Mouse (Mus musculus) bone marrow macrophage, adult 2 months (primary cell): ENCODE measurements at regions not wholly inside any gene's neighbourhood (a gene's known extent, or its start where the extent isn't known, plus 50 kb on each side); places are given as distances from the start of the nearest gene placed in this dataset.

ENCODE experiments used
- H3K27ac ChIP-seq: 2 replicates; pipeline ENCODE4 v1.5.1; 2012; ENCODE audit warnings: low read depth, low read length; ENCODE audit not compliant: insufficient read depth
- H3K4me1 ChIP-seq: 2 replicates; pipeline ENCODE4 v1.6.1; 2012; ENCODE audit warnings: low read length; ENCODE audit not compliant: control insufficient read depth, insufficient read depth
- H3K4me3 ChIP-seq: 2 replicates; pipeline ENCODE4 v1.5.1; 2012; ENCODE audit warnings: mild to moderate bottlenecking, low read length, moderate library complexity; ENCODE audit not compliant: insufficient read depth
- CTCF ChIP-seq: IDR thresholded peaks from 2 replicates; pipeline ENCODE4 v1.5.1; 2012; ENCODE audit warnings: low read depth, mild to moderate bottlenecking, low read length, moderate library complexity
- POLR2A ChIP-seq: IDR thresholded peaks from 2 replicates; pipeline ENCODE4 v1.6.1; 2012; ENCODE audit warnings: mild to moderate bottlenecking, low read depth, low read length, borderline replicate concordance

- H3K4me3 ChIP-seq: no peak overlapping the region
- no peak overlapping the region for H3K27ac ChIP-seq
- TF ChIP-seq CTCF (no peak), POLR2A (no peak)
- no peaks in the 10 kb centered on the region for H3K4me1 ChIP-seq
Measured at GRCm38 (mm10) chr8:77843229-77843628, 119.0 kb upstream of the Ednra start.

- no peak overlapping the region for H3K4me3 ChIP-seq
- no peak overlapping the region for H3K27ac ChIP-seq
- TF ChIP-seq POLR2A: no peak
- TF ChIP-seq CTCF: no peak
- no peaks in the 10 kb centered on the region for H3K4me1 ChIP-seq
Measured at GRCm38 (mm10) chr8:77850523-77850922, 126.3 kb upstream of the Ednra start.

GRCm38 (mm10) chr8:77870264-77870663 lies 146.0 kb upstream of the Ednra start:
- TF ChIP-seq CTCF (no peak), POLR2A (no peak)
- H3K4me3 ChIP-seq: no peak overlapping the region
- no peak overlapping the region for H3K27ac ChIP-seq
- no peaks in the 10 kb centered on the region for H3K4me1 ChIP-seq

- H3K4me3 ChIP-seq: no peak overlapping the region
- no peak for TF ChIP-seq POLR2A
- TF ChIP-seq CTCF: no peak
- H3K4me1 ChIP-seq: no peaks in the 10 kb centered on the region
- H3K27ac ChIP-seq: no peak overlapping the region
Measured at GRCm38 (mm10) chr8:77872771-77873170, 148.5 kb upstream of the Ednra start.

- no peak overlapping the region for H3K27ac ChIP-seq
- H3K4me3 ChIP-seq: no peak overlapping the region
- TF ChIP-seq POLR2A: no peak
- H3K4me1 ChIP-seq: no peaks in the 10 kb centered on the region
Measured at GRCm38 (mm10) chr8:77919776-77920175, 195.5 kb upstream of the Ednra start.

- TF ChIP-seq CTCF (no peak), POLR2A (no peak)
- Histone ChIP-seq H3K4me3 (no peak overlapping the region), H3K27ac (no peak overlapping the region)
Measured at GRCm38 (mm10) chr8:77921868-77922267, 197.6 kb upstream of the Ednra start.

GRCm38 (mm10) chr8:77947702-77948101 lies 223.4 kb upstream of the Ednra start:
- H3K4me3 ChIP-seq: no peak overlapping the region
- no peaks in the 10 kb centered on the region for H3K4me1 ChIP-seq
- H3K27ac ChIP-seq: no peak overlapping the region
- TF ChIP-seq POLR2A (no peak), CTCF (no peak)

More at GRCm38 (mm10) chr8:77921868-77922267, 197.6 kb upstream of the Ednra start:
- H3K4me1 ChIP-seq: no peaks in the 10 kb centered on the region

GRCm38 (mm10) chr8:77949640-77950039 lies 225.4 kb upstream of the Ednra start:
- H3K4me3 ChIP-seq: no peak overlapping the region
- no peaks in the 10 kb centered on the region for H3K4me1 ChIP-seq
- no peak for TF ChIP-seq CTCF
- no peak for TF ChIP-seq POLR2A
- H3K27ac ChIP-seq: no peak overlapping the region

- Histone ChIP-seq H3K4me3 (no peak overlapping the region), H3K4me1 (no peaks in the 10 kb centered on the region), H3K27ac (no peak overlapping the region)
- TF ChIP-seq CTCF: no peak
- no peak for TF ChIP-seq POLR2A
Measured at GRCm38 (mm10) chr8:77958814-77959372, 234.6 kb upstream of the Ednra start.

- TF ChIP-seq POLR2A (no peak), CTCF (no peak)
- no peak overlapping the region for H3K27ac ChIP-seq
Measured at GRCm38 (mm10) chr8:77963102-77963698, 238.9 kb upstream of the Ednra start.

More at GRCm38 (mm10) chr8:77963102-77963698, 238.9 kb upstream of the Ednra start:
- no peak overlapping the region for H3K4me3 ChIP-seq
- H3K4me1 ChIP-seq: no peaks in the 10 kb centered on the region
